Mouse (Mus musculus) ovary, postnatal 36 days (tissue): ENCODE measurements at regions not wholly inside any gene's neighbourhood (a gene's known extent, or its start where the extent isn't known, plus 50 kb on each side); places are given as distances from the start of the nearest gene placed in this dataset.
"Not testable (repeated sequence)": the region's sequence is repeated elsewhere in the genome, so short reads cannot be mapped to it uniquely, and the experiment has no call there.

Experiments used
- DNase-seq: peaks from one replicate; pipeline ENCODE4 v3.0.0; 2022; ENCODE audit warnings: low spot score, mixed read lengths

- DNase-seq, result no peak
These were observed 61.6 kb downstream of the Zxdb start for GRCm38 (mm10) chrX:94785983-94786382.

DNA sequence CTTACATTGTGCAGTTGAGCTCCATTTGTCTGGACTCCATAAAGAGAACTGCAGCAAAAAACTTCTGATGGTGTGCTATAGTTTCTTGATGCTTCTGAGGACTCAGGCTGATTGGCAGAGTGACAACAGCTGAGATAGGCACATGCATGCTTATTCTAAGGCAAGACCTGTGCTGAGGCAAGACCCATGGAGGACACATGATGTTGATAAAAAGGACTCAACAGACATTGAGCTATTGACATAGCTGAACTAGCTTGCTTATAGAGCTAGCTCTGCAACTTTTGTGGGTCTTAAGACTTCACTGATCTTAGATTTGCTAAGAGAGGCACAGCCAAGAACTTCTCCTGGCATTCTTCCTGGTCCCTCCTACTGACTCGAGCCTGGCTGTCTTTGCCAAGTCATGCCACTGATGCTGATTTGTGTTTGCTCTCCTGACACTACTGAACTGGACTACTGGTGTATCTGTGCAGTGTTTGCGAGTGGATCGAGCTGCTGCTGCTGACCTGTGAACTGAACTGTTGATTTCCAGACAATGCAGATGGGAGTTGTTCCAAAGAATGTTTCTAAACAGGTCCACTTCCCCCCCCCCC lies 64.1 kb downstream of the Zxdb start:
- DNase-seq, result no peak

- DNase-seq, result not testable (repeated sequence)
These were observed 72.5 kb downstream of the Zxdb start for GRCm38 (mm10) chrX:94796845-94797244.

DNA sequence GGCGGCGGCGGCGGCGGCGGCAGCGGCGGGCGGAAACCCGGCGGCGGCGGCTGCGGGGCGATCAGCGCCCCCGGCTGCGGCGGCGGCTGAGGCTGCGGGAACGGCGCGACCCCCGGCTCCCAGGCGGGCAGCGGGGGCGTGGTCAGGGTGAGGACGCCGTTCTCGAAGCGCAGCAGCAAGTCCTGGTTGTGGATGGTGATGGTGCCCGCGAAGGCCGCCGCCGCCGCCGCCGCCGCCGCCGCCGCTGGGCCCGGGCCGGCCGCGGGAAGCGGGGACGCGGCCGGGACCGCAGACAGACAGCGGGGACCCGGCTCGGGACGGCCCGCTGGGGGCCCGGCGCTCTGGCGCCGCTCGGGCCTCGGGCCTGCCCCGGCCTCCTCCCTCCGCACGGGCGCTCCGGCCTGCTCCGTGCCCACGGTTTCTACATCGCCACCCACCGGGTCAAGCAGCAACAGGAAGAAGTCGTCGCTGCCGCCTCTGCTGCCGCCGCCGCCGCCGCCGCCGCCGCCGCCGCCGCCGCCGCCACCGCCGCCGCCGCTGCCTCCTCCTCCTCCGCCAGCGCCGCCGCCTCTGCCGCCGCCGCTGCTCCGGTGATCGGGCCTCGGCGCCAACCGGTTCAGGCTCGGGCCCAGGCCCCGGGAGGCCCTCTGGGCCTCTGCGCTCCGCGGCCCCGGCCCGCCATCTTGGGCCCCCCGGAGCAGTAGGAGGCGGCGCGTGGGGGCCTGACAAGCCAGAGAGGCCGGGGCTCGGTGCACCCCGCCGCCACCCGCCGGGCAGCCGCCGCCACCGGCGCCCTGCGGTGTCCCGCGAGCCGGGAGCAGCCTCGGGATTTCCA lies 73.2 kb downstream of the Zxdb start:
- not testable (repeated sequence) for DNase-seq

DNA sequence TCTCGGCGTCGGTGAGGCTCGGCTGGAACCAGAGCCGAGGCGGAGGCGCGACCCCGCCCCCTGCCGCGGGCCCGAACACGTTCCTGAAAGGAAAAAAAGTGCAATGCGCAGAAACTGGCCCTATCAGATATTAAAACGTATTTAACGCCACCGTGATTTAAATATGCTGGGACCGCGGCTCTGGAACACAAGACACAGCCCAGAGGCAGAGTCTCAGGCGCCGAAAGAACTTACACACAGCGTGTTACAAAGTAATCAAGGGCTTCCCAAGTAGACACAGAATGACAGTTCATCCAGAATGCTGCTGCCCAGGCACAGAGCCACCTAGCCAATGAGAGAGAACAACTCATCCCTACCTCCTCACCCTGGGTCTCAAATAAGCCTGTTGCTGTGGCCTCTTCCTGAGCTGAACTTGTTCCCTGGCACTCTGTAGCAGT lies 73.8 kb downstream of the Zxdb start:
- DNase-seq, result not testable (repeated sequence)

DNA sequence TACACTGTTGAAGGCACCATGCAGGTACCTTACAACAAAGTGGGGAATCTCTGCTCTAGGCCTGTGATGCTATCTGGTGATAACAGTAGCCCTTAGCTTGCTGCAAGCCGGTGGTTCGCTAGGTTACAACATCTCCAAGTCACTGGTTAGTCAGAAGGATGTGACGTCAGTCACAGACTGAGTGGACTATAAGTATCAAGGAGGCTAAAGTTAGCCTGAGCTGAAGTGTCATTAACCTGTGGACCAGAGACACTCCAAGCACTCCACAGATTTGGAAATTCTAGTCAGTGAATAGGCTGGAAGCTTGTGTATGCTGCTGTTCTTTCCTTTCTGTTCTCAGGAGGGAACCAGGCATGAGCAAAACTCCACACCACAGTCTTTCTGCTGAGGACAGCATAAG lies 88.4 kb downstream of the Zxdb start:
- not testable (repeated sequence) for DNase-seq

DNA sequence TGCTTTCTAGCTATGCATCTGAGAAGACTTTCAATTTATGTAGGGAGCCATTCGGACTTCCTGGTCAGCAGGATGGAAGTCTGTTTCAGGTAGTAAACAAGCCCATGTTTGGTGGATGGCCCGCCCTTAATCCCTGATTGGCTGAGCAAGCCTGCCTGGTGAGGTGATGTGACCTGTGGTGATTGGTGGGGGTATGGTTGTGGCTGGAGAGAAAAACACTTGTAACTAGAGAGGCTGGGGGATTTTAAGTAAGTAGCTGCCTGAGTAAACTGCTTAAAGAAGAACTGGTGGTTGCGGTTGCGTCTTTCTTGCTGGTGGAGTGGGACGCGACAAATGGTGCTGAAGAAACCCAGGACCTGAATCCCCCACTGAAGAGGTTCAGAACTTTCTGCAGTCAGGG lies 103.2 kb downstream of the Zxdb start:
- DNase-seq, result not testable (repeated sequence)

- DNase-seq, result not testable (repeated sequence)
These were observed 119.9 kb downstream of the Zxdb start for GRCm38 (mm10) chrX:94844110-94844779.

GRCm38 (mm10) chrX:94849549-94849948 lies 125.2 kb downstream of the Zxdb start:
- not testable (repeated sequence) for DNase-seq

- DNase-seq, result no peak
These were observed 133.1 kb downstream of the Zxdb start for GRCm38 (mm10) chrX:94857501-94857900.

DNA sequence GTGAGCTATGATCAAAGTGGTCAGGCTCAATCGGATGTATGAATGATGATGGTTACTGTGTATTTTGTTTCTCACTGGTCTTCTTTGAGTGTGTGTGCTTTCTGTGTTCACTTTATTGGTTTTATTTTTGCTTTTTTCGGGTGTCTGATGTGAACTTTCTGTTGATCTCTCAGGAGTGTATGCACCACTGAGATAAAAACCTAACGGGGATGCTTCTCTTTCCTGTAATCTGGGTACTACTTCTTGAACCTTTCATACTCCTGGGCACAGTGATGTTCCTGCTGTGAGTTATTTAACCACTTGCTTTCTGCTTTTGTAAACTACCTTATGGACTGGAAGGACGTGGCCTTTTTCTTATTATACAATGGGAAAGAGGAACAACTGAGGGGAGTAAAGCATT lies 133.6 kb downstream of the Zxdb start:
- no peak for DNase-seq

DNA sequence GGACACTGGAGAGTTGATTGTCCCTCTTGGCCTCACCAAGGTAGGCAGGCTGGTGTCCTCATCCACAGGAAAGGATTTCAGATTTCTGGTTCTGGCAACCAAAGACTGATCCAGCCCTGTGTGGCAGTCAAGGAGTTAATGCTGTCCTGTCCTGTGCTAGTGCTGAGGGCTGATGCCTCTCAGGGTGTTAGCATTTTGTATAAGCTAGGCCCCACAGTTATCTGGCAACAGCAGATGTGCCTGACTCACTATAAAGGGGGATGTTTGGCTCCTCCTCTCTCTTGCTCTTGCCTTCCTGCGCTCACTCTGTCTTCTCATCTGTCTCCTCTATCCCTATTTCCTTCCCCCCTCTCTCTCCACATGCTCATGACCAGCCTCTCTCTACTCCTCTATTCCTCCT lies 138.8 kb downstream of the Zxdb start:
- DNase-seq, result no peak

- DNase-seq, result peak; percentile 88
These were observed 141.4 kb downstream of the Zxdb start for GRCm38 (mm10) chrX:94865531-94866502.

DNA sequence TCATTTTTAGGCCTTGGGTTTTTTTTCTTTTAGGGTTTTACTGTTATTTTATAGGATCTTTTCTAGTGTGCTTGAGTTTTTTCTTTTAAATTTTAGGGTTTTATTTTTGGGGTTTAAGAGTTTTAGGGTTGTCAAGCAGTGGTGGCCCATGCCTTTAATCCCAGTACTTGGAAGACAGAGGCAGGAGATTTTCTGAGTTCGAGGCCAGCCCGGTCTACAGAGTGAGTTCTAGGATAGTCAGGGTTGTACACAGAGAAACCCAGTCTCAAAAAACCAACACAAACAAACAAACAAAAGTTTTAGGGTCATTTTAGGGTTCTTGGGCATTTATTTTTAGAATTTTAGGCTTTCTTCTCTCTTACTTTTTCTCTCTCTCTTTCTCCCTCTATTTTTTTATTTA lies 142.9 kb downstream of the Spin4 start:
- peak; percentile 5 for DNase-seq
